ENCODE assay signal across 14 mouse cellular contexts in the genomic region with DNA sequence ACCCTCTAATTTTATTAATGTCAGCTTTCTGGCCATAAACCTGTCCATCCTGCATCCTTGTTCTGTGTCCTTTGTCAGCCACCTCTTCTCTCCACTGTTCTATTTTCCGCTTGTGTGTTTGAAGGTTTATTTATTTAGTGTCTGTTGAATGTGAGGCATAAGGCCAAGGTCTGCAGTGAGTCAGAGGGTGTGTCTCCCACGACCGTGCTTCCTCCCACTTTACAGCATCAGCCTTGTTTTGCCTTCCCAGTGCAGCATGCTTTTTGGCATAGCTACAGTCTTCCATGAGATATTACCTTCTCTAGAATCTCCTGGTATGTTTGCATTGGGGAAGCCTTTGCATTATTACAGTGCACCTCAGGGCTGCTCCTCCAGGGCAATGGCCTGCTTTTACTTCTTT.
A peak's percentile ranks its signal among the peaks of the same experiment; 100 is the strongest.
DNase-seq lines count a peak whose midpoint lies in the region; ATAC-seq and TF ChIP-seq lines count a peak whose summit lies in the region.
"Had no signal": no experiment of that assay in that cellular context is flagged by ENCODE, and none has a peak within 500 bp of the region (broad histone marks: within the 10 kb centered on the region; RNA-seq: fewer than 3 reads in every experiment).

No protein-coding gene starts in this region.

- H3K4me3 ChIP-seq in gastrocnemius, adult 2 months = no peak overlapping the region
- H3K4me3 ChIP-seq in intestine, embryonic 15.5 days (replicated peaks) = no peak overlapping the region
- H3K4me3 ChIP-seq in stomach, postnatal 0 days (ENCODE audit: low read depth, low read length) = no peak overlapping the region
- no peak overlapping the region for H3K4me3 ChIP-seq in forebrain, postnatal 0 days (ENCODE audit: low read depth, low read length)
- H3K4me3 ChIP-seq: heart, embryonic 12.5 days; hindbrain, embryonic 12.5 days; lung, embryonic 15.5 days; midbrain, embryonic 13.5 days; neural tube, embryonic 13.5 days had no signal

- peak; percentile 31 for DNase-seq in gastrocnemius, adult 2 months
- no peak for DNase-seq in gastrocnemius, postnatal 25 days
- DNase-seq in urinary bladder, postnatal 36 days (ENCODE audit: low spot score in 2 of 2) = peak; percentile 23 to 33
- no peak for DNase-seq in urinary bladder, postnatal 4 days (ENCODE audit: low spot score in 2 of 2)
- peak; percentile 76 for DNase-seq in stomach, postnatal 0 days (ENCODE audit: low spot score)
- DNase-seq in retina, embryonic 14.5 days (ENCODE audit: low spot score) = no peak
- no peak for DNase-seq in forebrain, postnatal 0 days
- DNase-seq: left cerebral cortex, postnatal 4 days had no signal

- no peaks in the 10 kb centered on the region for H3K9me3 ChIP-seq in intestine, embryonic 15.5 days
- no peaks in the 10 kb centered on the region for H3K9me3 ChIP-seq in stomach, postnatal 0 days (ENCODE audit: control insufficient read depth, low read length)
- H3K9me3 ChIP-seq in forebrain, postnatal 0 days (ENCODE audit: low read length) = no peaks in the 10 kb centered on the region
- H3K9me3 ChIP-seq: heart, embryonic 12.5 days; hindbrain, embryonic 12.5 days; lung, embryonic 15.5 days; midbrain, embryonic 13.5 days; neural tube, embryonic 13.5 days had no signal

- ATAC-seq in intestine, embryonic 15.5 days = peak; percentile 95
- ATAC-seq in stomach, postnatal 0 days (ENCODE audit: low FRiP score, low TSS enrichment) = peak; percentile 94
- ATAC-seq in forebrain, postnatal 0 days = no peak
- ATAC-seq: midbrain, embryonic 13.5 days had no signal

- no peak overlapping the region for H3K27ac ChIP-seq in gastrocnemius, adult 2 months
- no peak overlapping the region for H3K27ac ChIP-seq in intestine, embryonic 15.5 days
- no peak overlapping the region for H3K27ac ChIP-seq in stomach, postnatal 0 days (replicated peaks)
- no peak overlapping the region for H3K27ac ChIP-seq in forebrain, postnatal 0 days (ENCODE audit: low read depth, low read length)
- H3K27ac ChIP-seq: hindbrain, embryonic 12.5 days; lung, embryonic 15.5 days; midbrain, embryonic 13.5 days; neural tube, embryonic 13.5 days had no signal

- H3K27me3 ChIP-seq in intestine, embryonic 15.5 days (replicated peaks) = no peaks in the 10 kb centered on the region
- H3K27me3 ChIP-seq in stomach, postnatal 0 days (ENCODE audit: control insufficient read depth, insufficient read depth, low read length) = no peaks in the 10 kb centered on the region
- no peaks in the 10 kb centered on the region for H3K27me3 ChIP-seq in forebrain, postnatal 0 days (ENCODE audit: insufficient read depth, low read length)
- H3K27me3 ChIP-seq: heart, embryonic 12.5 days; hindbrain, embryonic 12.5 days; lung, embryonic 15.5 days; midbrain, embryonic 13.5 days; neural tube, embryonic 13.5 days had no signal

- 10% methylated on average over 3 of the region's 3 CpGs for WGBS in intestine, embryonic 15.5 days
- 5% methylated on average over 3 of the region's 3 CpGs for WGBS in stomach, postnatal 0 days
- WGBS in forebrain, postnatal 0 days = 61% methylated on average over 3 of the region's 3 CpGs

- no peak for TF ChIP-seq CTCF in gastrocnemius, adult 2 months (IDR thresholded peaks at IDR 0.05)
- TF ChIP-seq CTCF in stomach, postnatal 0 days (IDR thresholded peaks at IDR 0.05; ENCODE audit: low read depth) = no peak
- TF ChIP-seq CTCF in forebrain, postnatal 0 days (IDR thresholded peaks at IDR 0.05; ENCODE audit: low read depth) = no peak

- intact Hi-C loops in gastrocnemius, adult 2 months (cut with DNase I) = no loop called here

- no peak overlapping the region for H3K9ac ChIP-seq in intestine, embryonic 15.5 days
- H3K9ac ChIP-seq in stomach, postnatal 0 days (ENCODE audit: low read length) = no peak overlapping the region
- H3K9ac ChIP-seq in forebrain, postnatal 0 days = no peak overlapping the region; the same call in 1 of the 2 replicates
- H3K9ac ChIP-seq: heart, embryonic 12.5 days; hindbrain, embryonic 12.5 days; lung, embryonic 15.5 days; midbrain, embryonic 13.5 days; neural tube, embryonic 13.5 days had no signal

- H3K36me3 ChIP-seq in intestine, embryonic 15.5 days = no peaks in the 10 kb centered on the region
- H3K36me3 ChIP-seq in stomach, postnatal 0 days (ENCODE audit: control insufficient read depth, insufficient read depth, low read length) = no peaks in the 10 kb centered on the region
- no peaks in the 10 kb centered on the region for H3K36me3 ChIP-seq in forebrain, postnatal 0 days (ENCODE audit: insufficient read depth)
- H3K36me3 ChIP-seq: heart, embryonic 12.5 days; hindbrain, embryonic 12.5 days; lung, embryonic 15.5 days; midbrain, embryonic 13.5 days; neural tube, embryonic 13.5 days had no signal

- no peak for TF ChIP-seq EP300 in stomach, postnatal 0 days (optimal IDR thresholded peaks at IDR 0.05)

- no peak overlapping the region for H3K4me2 ChIP-seq in intestine, embryonic 15.5 days (replicated peaks)
- H3K4me2 ChIP-seq in stomach, postnatal 0 days (replicated peaks; ENCODE audit: low read depth) = no peak overlapping the region
- no peak overlapping the region for H3K4me2 ChIP-seq in forebrain, postnatal 0 days (ENCODE audit: low read depth)
- H3K4me2 ChIP-seq: heart, embryonic 12.5 days; hindbrain, embryonic 12.5 days; lung, embryonic 15.5 days; midbrain, embryonic 13.5 days; neural tube, embryonic 13.5 days had no signal

- H3K4me1 ChIP-seq in intestine, embryonic 15.5 days (replicated peaks) = no peaks in the 10 kb centered on the region
- no peaks in the 10 kb centered on the region for H3K4me1 ChIP-seq in stomach, postnatal 0 days (replicated peaks; ENCODE audit: control insufficient read depth, insufficient read depth)
- H3K4me1 ChIP-seq in forebrain, postnatal 0 days (ENCODE audit: insufficient read depth) = no peaks in the 10 kb centered on the region
- H3K4me1 ChIP-seq: hindbrain, embryonic 12.5 days; neural tube, embryonic 13.5 days had no signal

Comparison
In these comparisons a context has a peak if more than half of its experiments do, and no peak if none do; other contexts are left out.
1. DNase-seq: peak in gastrocnemius, adult 2 months (single experiment), urinary bladder, postnatal 36 days (2 of 2) and stomach, postnatal 0 days (single experiment); none in gastrocnemius, postnatal 25 days (single experiment), urinary bladder, postnatal 4 days (0 of 2), retina, embryonic 14.5 days (single experiment) and forebrain, postnatal 0 days (single experiment).